In genomic region chr12:24650415-24651062, GRCm38 (mm10) we compare ENCODE assay signal across 8 mouse cellular contexts. TPM values are rescaled to one million over a fixed set of nuclear protein-coding genes. Genes with fewer than 3 reads are reported as not detected.
DNase-seq lines count a peak whose midpoint lies in the region; ATAC-seq and TF ChIP-seq lines count a peak whose summit lies in the region.

No protein-coding gene starts in this region.

- H3K36me3 ChIP-seq in heart, adult 2 months (ENCODE audit: control insufficient read depth, insufficient read depth, low read length) = peaks cover 15% of the 10 kb centered on the region
- H3K36me3 ChIP-seq in C2C12 (ENCODE audit: control insufficient read depth, insufficient read depth) = peaks cover 3% of the 10 kb centered on the region
- peaks cover 23% of the 10 kb centered on the region for H3K36me3 ChIP-seq in forebrain, embryonic 10.5 days (replicated peaks)
- H3K36me3 ChIP-seq in liver, embryonic 12.5 days = peaks cover 24% of the 10 kb centered on the region

- intact Hi-C loops in heart, adult 2 months (cut with DNase I) = loop anchor here (2.0 kb wide), 1 partner anchor 20 kb away; no protein-coding TSS in a partner anchor
- intact Hi-C loops in heart, postnatal 14 days (cut with DNase I) = no loop called here

- H3K79me2 ChIP-seq in heart, adult 2 months (replicated peaks; ENCODE audit: control insufficient read depth, insufficient read depth, low read length) = 0 out of 2 replicates have a peak, but pooled peaks cover 2% of the 10 kb centered on the region
- H3K79me2 ChIP-seq in C2C12 (ENCODE audit: control insufficient read depth, insufficient read depth) = peaks cover 18% of the 10 kb centered on the region

- no peaks in the 10 kb centered on the region for H3K79me3 ChIP-seq in C2C12 (ENCODE audit: low read depth)

- H3K27ac ChIP-seq in heart, adult 2 months = peak overlapping the region; percentile 100
- peak overlapping the region; percentile 99 for H3K27ac ChIP-seq in forebrain, embryonic 10.5 days
- peak overlapping the region; percentile 99 for H3K27ac ChIP-seq in liver, embryonic 12.5 days

- H3K4me1 ChIP-seq in heart, adult 2 months (ENCODE audit: control insufficient read depth, insufficient read depth, low read length) = peaks cover 24% of the 10 kb centered on the region
- peaks cover 30% of the 10 kb centered on the region for H3K4me1 ChIP-seq in forebrain, embryonic 10.5 days
- H3K4me1 ChIP-seq in liver, embryonic 12.5 days = peaks cover 88% of the 10 kb centered on the region

- 1% methylated on average over 22 of the region's 22 CpGs for WGBS in heart, adult 2 months
- WGBS in forebrain, embryonic 10.5 days = 3% methylated on average over 22 of the region's 22 CpGs
- WGBS in liver, embryonic 12.5 days (ENCODE audit: insufficient replicate concordance) = 6% methylated on average over 22 of the region's 22 CpGs

- TF ChIP-seq POLR2A in heart, adult 2 months (IDR thresholded peaks at IDR 0.05; ENCODE audit: insufficient read depth, low read depth, low read length) = peak; percentile 66

- no peaks in the 10 kb centered on the region for H3K9me3 ChIP-seq in forebrain, embryonic 10.5 days
- no peaks in the 10 kb centered on the region for H3K9me3 ChIP-seq in liver, embryonic 12.5 days (replicated peaks)

- H3K27me3 ChIP-seq in heart, adult 2 months (ENCODE audit: control insufficient read depth, insufficient read depth, low read length) = no peaks in the 10 kb centered on the region
- H3K27me3 ChIP-seq in C2C12 (ENCODE audit: control insufficient read depth, insufficient read depth, insufficient read length) = no peaks in the 10 kb centered on the region
- H3K27me3 ChIP-seq in forebrain, embryonic 10.5 days (ENCODE audit: poor library complexity, severe bottlenecking) = peaks cover 19% of the 10 kb centered on the region
- H3K27me3 ChIP-seq in liver, embryonic 12.5 days (replicated peaks) = no peaks in the 10 kb centered on the region

- H3K9ac ChIP-seq in heart, adult 2 months (ENCODE audit: low read depth, low read length) = peak overlapping the region; percentile 68
- H3K9ac ChIP-seq in liver, embryonic 12.5 days = peak overlapping the region; percentile 71

- no peak for DNase-seq in heart, adult 2 months
- DNase-seq in heart, postnatal 14 days = no peak
- DNase-seq in forebrain, embryonic 10.5 days (ENCODE audit: extremely low spot score, low spot score) = no peak
- no peak for DNase-seq in layer of hippocampus, postnatal 25 days (ENCODE audit: extremely low spot score in 1 of 2, low spot score in 1 of 2)
- DNase-seq in adrenal gland, adult 18-20 months (ENCODE audit: low spot score in 2 of 2) = no peak
- no peak for DNase-seq in yolk sac, embryonic 10.5 days (ENCODE audit: low spot score)

- H3K4me2 ChIP-seq in liver, embryonic 12.5 days = peak overlapping the region; percentile 88

- TF ChIP-seq EP300 in heart, adult 2 months (IDR thresholded peaks at IDR 0.05; ENCODE audit: insufficient read depth, low read depth, low read length) = no peak

- H3ac ChIP-seq in C2C12 (ENCODE audit: control insufficient read depth, insufficient read length, low read depth) = peak overlapping the region; percentile 65

- ATAC-seq in liver, embryonic 12.5 days = no peak

- H3K4me3 ChIP-seq in heart, adult 2 months = peak overlapping the region; percentile 73
- peak overlapping the region; percentile 21 for H3K4me3 ChIP-seq in C2C12 (ENCODE audit: insufficient read depth, poor library complexity, severe bottlenecking)
- peak overlapping the region; percentile 95 for H3K4me3 ChIP-seq in forebrain, embryonic 10.5 days
- peak overlapping the region; percentile 91 for H3K4me3 ChIP-seq in liver, embryonic 12.5 days

- no peak for TF ChIP-seq CTCF in heart, adult 2 months (IDR thresholded peaks at IDR 0.05)
- no peak for TF ChIP-seq CTCF in C2C12 (IDR thresholded peaks at IDR 0.05; ENCODE audit: control insufficient read depth, insufficient read depth, insufficient read length)

TF ChIP-seq in C2C12, 6 proteins besides CTCF, POLR2A, EP300 and RAD21:
- TF ChIP-seq USF1 (IDR thresholded peaks at IDR 0.05; ENCODE audit: low read depth) = no peak
- no peak for TF ChIP-seq MYOG (IDR thresholded peaks at IDR 0.05; ENCODE audit: control insufficient read depth, extremely low read depth, insufficient read length)
- no peak for TF ChIP-seq MYOD1 (IDR thresholded peaks at IDR 0.05; ENCODE audit: control insufficient read depth, insufficient read length, low read depth)
- TF ChIP-seq FOSL1 (IDR thresholded peaks at IDR 0.05; ENCODE audit: insufficient read depth, low read length, poor library complexity, severe bottlenecking) = no peak
- TF ChIP-seq MAX (IDR thresholded peaks at IDR 0.05) = no peak

RNA-seq across cellular contexts. Expression of gene Klf11, which starts 0.5 kb away (rescaled TPM):
- 10 to 100 TPM in 1 of 2 experiments, 1 to 10 TPM in 1; 7.8 to 13.5 TPM for total RNA-seq in heart, adult 2 months (2021)
- polyA plus RNA-seq in heart, adult 2 months (2012; rRNA removed) = 8.8 and 15.1 TPM in 2 replicates
- total RNA-seq in heart, postnatal 14 days (2021) = 10 to 100 TPM; 17.5 to 19.5 TPM
- polyA plus RNA-seq in C2C12 (2012; fragmentation: generic; extraction: Trizol) = 3.9 TPM
- polyA plus RNA-seq in forebrain, embryonic 10.5 days (2016; fragmentation: Nextera tagmentation; extraction: Ambion mirVana) = 10.5 and 10.6 TPM in 2 replicates
- 9.2 and 10.6 TPM in 2 replicates for polyA plus RNA-seq in liver, embryonic 12.5 days (2016; fragmentation: Nextera tagmentation; extraction: Ambion mirVana)
- 1 to 10 TPM; 3.6 to 4.2 TPM for total RNA-seq in layer of hippocampus, postnatal 25 days (2021)
- total RNA-seq in adrenal gland, adult 18-20 months (2021) = 10 to 100 TPM; 10.7 to 15.5 TPM

RNA-seq across cellular contexts. Expression of gene Cys1, which starts 31.1 kb away (rescaled TPM):
- 1 to 10 TPM; 3.3 to 4.0 TPM for total RNA-seq in heart, adult 2 months (2021)
- polyA plus RNA-seq in heart, adult 2 months (2012; rRNA removed) = 5.6 and 7.4 TPM in 2 replicates
- 1 to 10 TPM; 5.5 to 6.0 TPM for total RNA-seq in heart, postnatal 14 days (2021)
- polyA plus RNA-seq in C2C12 (2012; fragmentation: generic; extraction: Trizol) = 0.36 TPM
- 0.40 and 0.79 TPM in 2 replicates for polyA plus RNA-seq in forebrain, embryonic 10.5 days (2016; fragmentation: Nextera tagmentation; extraction: Ambion mirVana)
- 0.56 and 1.0 TPM in 2 replicates for polyA plus RNA-seq in liver, embryonic 12.5 days (2016; fragmentation: Nextera tagmentation; extraction: Ambion mirVana)
- 10 to 100 TPM; 20.6 to 25.0 TPM for total RNA-seq in layer of hippocampus, postnatal 25 days (2021)
- total RNA-seq in adrenal gland, adult 18-20 months (2021) = 1 to 10 TPM; 3.9 to 6.2 TPM

RNA-seq across cellular contexts. Expression of gene Rrm2, which starts 57.5 kb away (rescaled TPM):
- 1 to 10 TPM; 1.8 to 2.1 TPM for total RNA-seq in heart, adult 2 months (2021)
- polyA plus RNA-seq in heart, adult 2 months (2012; rRNA removed) = 0.82 and 1.7 TPM in 2 replicates
- 10 to 100 TPM in 1 of 2 experiments, 1 to 10 TPM in 1; 9.2 to 20.7 TPM for total RNA-seq in heart, postnatal 14 days (2021)
- 437 TPM for polyA plus RNA-seq in C2C12 (2012; fragmentation: generic; extraction: Trizol)
- polyA plus RNA-seq in forebrain, embryonic 10.5 days (2016; fragmentation: Nextera tagmentation; extraction: Ambion mirVana) = 828 and 834 TPM in 2 replicates
- 531 and 552 TPM in 2 replicates for polyA plus RNA-seq in liver, embryonic 12.5 days (2016; fragmentation: Nextera tagmentation; extraction: Ambion mirVana)
- 1 to 10 TPM; 2.6 to 3.5 TPM for total RNA-seq in layer of hippocampus, postnatal 25 days (2021)
- 1 to 10 TPM; 4.6 to 5.1 TPM for total RNA-seq in adrenal gland, adult 18-20 months (2021)

Comparison
In these comparisons a context has a peak if more than half of its experiments do, and no peak if none do; other contexts are left out.
1. H3K4me3 ChIP-seq: peak in every context shown above with its lines; median percentile 95 in forebrain, embryonic 10.5 days; 91 in liver, embryonic 12.5 days; 73 in heart, adult 2 months; 21 in C2C12.